In genomic region chr4:62644031-62644793, GRCm38 (mm10) we compare ENCODE assay signal across 11 mouse cellular contexts.
DNase-seq lines count a peak whose midpoint lies in the region; ATAC-seq and TF ChIP-seq lines count a peak whose summit lies in the region.
"Had no signal": no experiment of that assay in that cellular context is flagged by ENCODE, and none has a peak within 500 bp of the region (broad histone marks: within the 10 kb centered on the region; RNA-seq: fewer than 3 reads in every experiment).

No protein-coding gene starts in this region.

- H3K4me2 ChIP-seq in hindbrain, embryonic 13.5 days, result no peak overlapping the region
- H3K4me2 ChIP-seq in hindbrain, embryonic 12.5 days (replicated peaks), result no peak overlapping the region
- H3K4me2 ChIP-seq in hindbrain, embryonic 15.5 days, result no peak overlapping the region
- no peak overlapping the region for H3K4me2 ChIP-seq in intestine, postnatal 0 days (replicated peaks; ENCODE audit: low read depth)
- H3K4me2 ChIP-seq: limb, embryonic 13.5 days had no signal

- no peak overlapping the region for H3K4me3 ChIP-seq in hindbrain, embryonic 13.5 days
- no peak overlapping the region for H3K4me3 ChIP-seq in hindbrain, embryonic 12.5 days
- H3K4me3 ChIP-seq in hindbrain, embryonic 15.5 days, result no peak overlapping the region
- no peak overlapping the region for H3K4me3 ChIP-seq in intestine, postnatal 0 days (ENCODE audit: low read depth, low read length)
- H3K4me3 ChIP-seq: limb, embryonic 13.5 days had no signal

- TF ChIP-seq CTCF in intestine, postnatal 0 days (IDR thresholded peaks at IDR 0.05; ENCODE audit: low read depth), result no peak

- H3K4me1 ChIP-seq in hindbrain, embryonic 13.5 days (replicated peaks), result peaks cover 24% of the 10 kb centered on the region
- peaks cover 30% of the 10 kb centered on the region for H3K4me1 ChIP-seq in hindbrain, embryonic 12.5 days
- peaks cover 20% of the 10 kb centered on the region for H3K4me1 ChIP-seq in hindbrain, embryonic 15.5 days (replicated peaks)
- peaks cover 10% of the 10 kb centered on the region for H3K4me1 ChIP-seq in intestine, postnatal 0 days (replicated peaks; ENCODE audit: control insufficient read depth, insufficient read depth, low read length)

- peak; percentile 64 for DNase-seq in adrenal gland, postnatal 14 days
- DNase-seq in adrenal gland, postnatal 4 days (ENCODE audit: low spot score in 2 of 2), result no peak
- DNase-seq in MN1 (ENCODE audit: low spot score), result peak; percentile 50
- no peak for DNase-seq in urinary bladder, postnatal 10 days (ENCODE audit: low spot score)
- DNase-seq: kidney, adult 18-20 months had no signal

- H3K27me3 ChIP-seq in hindbrain, embryonic 13.5 days, result peaks cover 5% of the 10 kb centered on the region; the same call in 1 of the 2 replicates
- peaks cover 19% of the 10 kb centered on the region for H3K27me3 ChIP-seq in hindbrain, embryonic 12.5 days
- no peaks in the 10 kb centered on the region for H3K27me3 ChIP-seq in hindbrain, embryonic 15.5 days
- H3K27me3 ChIP-seq in intestine, postnatal 0 days (replicated peaks; ENCODE audit: control insufficient read depth, insufficient read depth, low read length), result no peaks in the 10 kb centered on the region
- H3K27me3 ChIP-seq: limb, embryonic 13.5 days had no signal

- H3K27ac ChIP-seq in hindbrain, embryonic 13.5 days, result peak overlapping the region; percentile 6
- no peak overlapping the region for H3K27ac ChIP-seq in hindbrain, embryonic 12.5 days
- H3K27ac ChIP-seq in hindbrain, embryonic 15.5 days (replicated peaks), result 0 out of 2 replicates have a peak overlapping the region, but pooled peaks have one; percentile 14
- H3K27ac ChIP-seq in intestine, postnatal 0 days (ENCODE audit: low read depth, low read length), result no peak overlapping the region
- H3K27ac ChIP-seq: limb, embryonic 13.5 days had no signal

- no peaks in the 10 kb centered on the region for H3K9me3 ChIP-seq in hindbrain, embryonic 13.5 days
- H3K9me3 ChIP-seq in hindbrain, embryonic 12.5 days (replicated peaks), result no peaks in the 10 kb centered on the region
- no peaks in the 10 kb centered on the region for H3K9me3 ChIP-seq in hindbrain, embryonic 15.5 days
- H3K9me3 ChIP-seq in intestine, postnatal 0 days (ENCODE audit: control insufficient read depth), result no peaks in the 10 kb centered on the region
- H3K9me3 ChIP-seq: limb, embryonic 13.5 days had no signal

- H3K9ac ChIP-seq in hindbrain, embryonic 13.5 days, result no peak overlapping the region
- no peak overlapping the region for H3K9ac ChIP-seq in hindbrain, embryonic 12.5 days
- no peak overlapping the region for H3K9ac ChIP-seq in hindbrain, embryonic 15.5 days
- H3K9ac ChIP-seq in intestine, postnatal 0 days (ENCODE audit: low read depth, low read length), result no peak overlapping the region
- H3K9ac ChIP-seq: limb, embryonic 13.5 days had no signal

- 74% methylated on average over 11 of the region's 11 CpGs for WGBS in hindbrain, embryonic 13.5 days
- WGBS in hindbrain, embryonic 12.5 days, result 79% methylated on average over 11 of the region's 11 CpGs
- 61% methylated on average over 11 of the region's 11 CpGs for WGBS in hindbrain, embryonic 15.5 days
- WGBS in intestine, postnatal 0 days, result 78% methylated on average over 11 of the region's 11 CpGs

- ATAC-seq in hindbrain, embryonic 13.5 days (ENCODE audit: low FRiP score), result no peak
- no peak for ATAC-seq in hindbrain, embryonic 12.5 days (ENCODE audit: low FRiP score)
- ATAC-seq in hindbrain, embryonic 15.5 days (ENCODE audit: low FRiP score, low read depth), result peak; percentile 35; the same call in 1 of the 2 replicates
- no peak for ATAC-seq in intestine, postnatal 0 days

- H3K36me3 ChIP-seq in hindbrain, embryonic 13.5 days, result no peaks in the 10 kb centered on the region; the same call in 1 of the 2 replicates
- no peaks in the 10 kb centered on the region; the same call in 1 of the 2 replicates for H3K36me3 ChIP-seq in hindbrain, embryonic 12.5 days
- no peaks in the 10 kb centered on the region for H3K36me3 ChIP-seq in hindbrain, embryonic 15.5 days
- peaks cover 53% of the 10 kb centered on the region for H3K36me3 ChIP-seq in intestine, postnatal 0 days (ENCODE audit: control insufficient read depth, insufficient read depth)
- H3K36me3 ChIP-seq: G1E; limb, embryonic 13.5 days had no signal

Comparison
In these comparisons a context has a peak if more than half of its experiments do, and no peak if none do; other contexts are left out.
1. DNase-seq: peak in adrenal gland, postnatal 14 days (single experiment) and MN1 (single experiment); none in adrenal gland, postnatal 4 days (0 of 2) and urinary bladder, postnatal 10 days (single experiment).
2. H3K27ac ChIP-seq: peak in hindbrain, embryonic 13.5 days (single experiment) and hindbrain, embryonic 15.5 days (single experiment); none in hindbrain, embryonic 12.5 days (single experiment) and intestine, postnatal 0 days (single experiment).